Mouse (Mus musculus) thymus, adult 2 months (tissue): ENCODE results near the gene Rtn4ip1. TPM values are rescaled to one million over a fixed set of nuclear protein-coding genes. Genes with fewer than 3 reads are reported as not detected.

ENCODE experiments used
- DNase-seq: peaks from one replicate; pipeline ENCODE4 v3.0.0; 2021
- H3K27ac ChIP-seq: fragments of 200-500 bp; 2 replicates; pipeline ENCODE4 v1.5.1; 2012; ENCODE audit warnings: low read length, control low read depth; ENCODE audit not compliant: control insufficient read depth, insufficient read depth
- H3K27me3 ChIP-seq: fragments of 200-500 bp; 2 replicates; pipeline ENCODE4 v1.6.1; 2012; ENCODE audit warnings: mild to moderate bottlenecking, low read length, moderate library complexity, mixed read lengths; ENCODE audit not compliant: control insufficient read depth, insufficient read depth
- H3K36me3 ChIP-seq: fragments of 200-500 bp; 2 replicates; pipeline ENCODE4 v1.6.1; 2012; ENCODE audit warnings: mild to moderate bottlenecking, low read length, moderate library complexity; ENCODE audit not compliant: control insufficient read depth, insufficient read depth
- H3K4me1 ChIP-seq: fragments of 200-500 bp; replicated peaks from 2 replicates; pipeline ENCODE4 v1.6.1; 2012; ENCODE audit warnings: low read length; ENCODE audit not compliant: control insufficient read depth, insufficient read depth
- H3K4me3 ChIP-seq: fragments of 200-500 bp; 2 replicates; pipeline ENCODE4 v1.5.1; 2012; ENCODE audit warnings: mild to moderate bottlenecking, low read length, control low read depth, moderate library complexity; ENCODE audit not compliant: control insufficient read depth, insufficient read depth
- CTCF ChIP-seq: fragments of 200-500 bp; IDR thresholded peaks from 2 replicates; pipeline ENCODE4 v1.5.1; 2012; ENCODE audit warnings: mild to moderate bottlenecking, control low read depth, low read length, moderate library complexity, borderline replicate concordance; ENCODE audit not compliant: control insufficient read depth, poor library complexity, insufficient read depth; ENCODE audit errors: extremely low read depth
- POLR2A ChIP-seq: fragments of 200-500 bp; IDR thresholded peaks from 2 replicates; pipeline ENCODE4 v1.6.1; 2012; ENCODE audit warnings: mild to moderate bottlenecking, low read length, control low read depth, moderate library complexity; ENCODE audit not compliant: control insufficient read depth, poor library complexity, insufficient read depth; ENCODE audit errors: extremely low read depth
- WGBS: fragments of 180-500 bp; shearing (Covaris S2); methylation state at CpG from one replicate; pipeline ENCODE4 v1.1.7; 2018; 5-methylcytosine and 5-hydroxymethylcytosine counted together
- polyA plus RNA-seq: library from polyadenylated mRNA; depleted of rRNA; stranded (reverse); fragments of >200 nt; gene quantifications from 2 replicates; pipeline ENCODE4 v1.2.3, GENCODE M21; 2012

Rtn4ip1 gene
- polyA plus RNA-seq, 1 experiment = 10.2 TPM

GRCm38 (mm10) chr10:43888976-43889375, 12.6 kb upstream of the Rtn4ip1 start:
- no peaks in the 10 kb centered on the region for H3K27me3 ChIP-seq
- DNase-seq = no peak
- no peaks in the 10 kb centered on the region for H3K4me1 ChIP-seq
- 96% methylated on average over 16 of the region's 16 CpGs for WGBS
- no peak overlapping the region for H3K27ac ChIP-seq
- no peak for TF ChIP-seq POLR2A
- TF ChIP-seq CTCF = no peak
- H3K4me3 ChIP-seq = no peak overlapping the region
- no peaks in the 10 kb centered on the region for H3K36me3 ChIP-seq

GRCm38 (mm10) chr10:43892971-43893370, 8.6 kb upstream of the Rtn4ip1 start:
- Histone ChIP-seq H3K36me3 (peaks cover 3% of the 10 kb centered on the region; the same call in 1 of the 2 replicates), H3K4me1 (no peaks in the 10 kb centered on the region), H3K27ac (no peak overlapping the region), H3K27me3 (no peaks in the 10 kb centered on the region), H3K4me3 (no peak overlapping the region)
- DNase-seq = no peak
- WGBS = 98% methylated on average over 4 of the region's 4 CpGs
- TF ChIP-seq POLR2A (no peak), CTCF (no peak)

DNA sequence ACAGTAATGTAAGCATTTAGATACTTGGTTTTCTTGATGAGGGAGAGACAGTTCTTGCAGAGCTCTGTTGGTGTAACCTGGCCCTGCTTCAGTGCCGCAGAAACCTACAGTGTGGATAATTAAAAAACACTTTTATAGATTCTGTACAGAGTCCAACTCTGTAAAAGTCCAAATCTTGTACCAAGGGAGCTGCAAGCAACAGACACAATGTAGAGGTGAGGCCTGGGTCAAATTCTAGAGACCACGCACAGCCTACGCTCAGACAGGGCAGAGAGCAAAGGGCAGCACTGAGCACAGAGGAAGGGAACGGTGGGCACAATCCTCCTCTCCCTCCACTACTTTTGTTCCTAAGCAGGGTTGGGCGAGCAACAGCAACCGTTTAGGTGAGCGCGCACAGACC, 5.5 kb upstream of the Rtn4ip1 start:
- no peak for DNase-seq
- Histone ChIP-seq H3K36me3 (peaks cover 3% of the 10 kb centered on the region; the same call in 1 of the 2 replicates), H3K4me3 (no peak overlapping the region), H3K27me3 (no peaks in the 10 kb centered on the region), H3K27ac (no peak overlapping the region), H3K4me1 (0 out of 2 replicates have a peak, but pooled peaks cover 2% of the 10 kb centered on the region)
- TF ChIP-seq CTCF (no peak), POLR2A (no peak)
- WGBS = 98% methylated on average over 8 of the region's 8 CpGs

GRCm38 (mm10) chr10:43898276-43898675, 3.3 kb upstream of the Rtn4ip1 start:
- H3K27ac ChIP-seq = no peak overlapping the region
- peaks cover 3% of the 10 kb centered on the region; the same call in 1 of the 2 replicates for H3K36me3 ChIP-seq
- 97% methylated on average over 7 of the region's 7 CpGs for WGBS
- H3K27me3 ChIP-seq = no peaks in the 10 kb centered on the region
- no peak overlapping the region for H3K4me3 ChIP-seq
- TF ChIP-seq CTCF = no peak
- no peak for TF ChIP-seq POLR2A
- DNase-seq = no peak
- peaks cover 6% of the 10 kb centered on the region; the same call in 1 of the 2 replicates for H3K4me1 ChIP-seq

DNA sequence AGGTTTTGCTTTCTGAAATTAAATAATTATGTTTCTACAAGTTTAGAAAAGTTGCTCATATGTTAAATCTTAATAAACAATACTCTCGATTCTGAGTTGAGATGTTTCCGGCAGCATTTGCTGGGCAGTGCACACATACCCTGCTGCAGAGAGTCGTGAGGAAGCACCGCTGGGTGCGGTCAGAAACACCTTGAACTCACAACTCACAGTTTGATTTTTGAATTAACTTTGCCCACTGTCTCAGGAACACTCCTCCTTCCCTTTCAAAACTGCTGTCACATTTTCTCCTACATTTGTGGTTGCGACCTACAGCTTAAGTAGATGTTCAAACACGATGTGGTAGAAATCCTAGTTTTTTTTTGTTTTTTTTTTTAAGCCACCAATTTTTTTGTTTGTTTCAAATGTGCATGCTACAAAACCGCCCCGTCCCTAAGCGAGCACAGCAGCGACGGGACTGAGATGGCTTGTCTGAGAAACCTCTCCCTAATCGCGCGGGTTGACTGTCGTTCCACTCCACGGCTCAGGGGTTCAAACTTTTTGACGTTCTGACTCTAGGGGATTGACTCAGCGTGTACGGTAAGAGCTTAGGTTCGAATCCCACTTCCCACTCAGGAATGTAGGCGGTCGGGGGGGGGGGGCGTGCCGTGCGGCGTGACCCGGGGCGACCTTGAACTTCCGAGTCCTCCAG, 580 bp upstream of the Rtn4ip1 start:
- Histone ChIP-seq H3K27ac (no peak overlapping the region), H3K4me1 (peaks cover 6% of the 10 kb centered on the region; the same call in 1 of the 2 replicates), H3K4me3 (peak overlapping the region; percentile 77), H3K27me3 (no peaks in the 10 kb centered on the region), H3K36me3 (no peaks in the 10 kb centered on the region)
- TF ChIP-seq POLR2A = no peak
- no peak for TF ChIP-seq CTCF
- 5% methylated on average over 30 of the region's 30 CpGs for WGBS
- DNase-seq = no peak

GRCm38 (mm10) chr10:43904569-43904968, 3.0 kb downstream of the Rtn4ip1 start:
- TF ChIP-seq POLR2A (no peak), CTCF (no peak)
- Histone ChIP-seq H3K4me1 (peaks cover 6% of the 10 kb centered on the region; the same call in 1 of the 2 replicates), H3K27me3 (no peaks in the 10 kb centered on the region), H3K36me3 (no peaks in the 10 kb centered on the region), H3K27ac (no peak overlapping the region), H3K4me3 (no peak overlapping the region)
- DNase-seq = no peak
- WGBS = 98% methylated on average over 1 of the region's 1 CpGs
